Mouse (Mus musculus): ENCODE data around the gene Hnrnpab.
A peak's percentile ranks its signal among the peaks of the same experiment; 100 is the strongest.

Gene Hnrnpab

GRCm38 (mm10) chr11:51606447-51607095 is at the start of gene Hnrnpab:
Hnrnpab (minus strand) TSS chr11:51606847.
- peak; percentile 99 for DNase-seq (ENCODE audit: low read depth)

- no peak for DNase-seq (ENCODE audit: low read depth)
These were observed 48.2 kb upstream of the Hnrnpab start for GRCm38 (mm10) chr11:51654891-51655290.

GRCm38 (mm10) chr11:51653736-51654135 is 47.1 kb upstream of the Hnrnpab start:
- no peak for DNase-seq (ENCODE audit: low read depth)

- DNase-seq (ENCODE audit: low read depth), result no peak
These were observed 46.3 kb upstream of the Hnrnpab start for GRCm38 (mm10) chr11:51652889-51653418.

- DNase-seq (ENCODE audit: low read depth), result peak; percentile 87
These were observed 44.3 kb upstream of the Hnrnpab start, which contains the start of the genes N4bp3 and D930048N14Rik for GRCm38 (mm10) chr11:51650691-51651515. N4bp3 (minus strand) TSS chr11:51650842. D930048N14Rik (plus strand) TSS chr11:51650954.

GRCm38 (mm10) chr11:51650261-51650660 is 43.6 kb upstream of the Hnrnpab start:
- no peak for DNase-seq (ENCODE audit: low read depth)

GRCm38 (mm10) chr11:51649889-51650199 is 43.2 kb upstream of the Hnrnpab start:
- peak; percentile 64 for DNase-seq (ENCODE audit: low read depth)

GRCm38 (mm10) chr11:51649111-51649888 is 42.7 kb upstream of the Hnrnpab start:
- no peak for DNase-seq (ENCODE audit: low read depth)

- DNase-seq (ENCODE audit: low read depth), result no peak
These were observed 41.9 kb upstream of the Hnrnpab start for GRCm38 (mm10) chr11:51648566-51648965.

GRCm38 (mm10) chr11:51646751-51647667 is 40.4 kb upstream of the Hnrnpab start:
- DNase-seq (ENCODE audit: low read depth), result no peak

GRCm38 (mm10) chr11:51646245-51646644 is 39.6 kb upstream of the Hnrnpab start:
- DNase-seq (ENCODE audit: low read depth), result no peak

- DNase-seq (ENCODE audit: low read depth), result no peak
These were observed 38.6 kb upstream of the Hnrnpab start for GRCm38 (mm10) chr11:51645293-51645692.

GRCm38 (mm10) chr11:51644217-51644616 is 37.6 kb upstream of the Hnrnpab start:
- DNase-seq (ENCODE audit: low read depth), result no peak

GRCm38 (mm10) chr11:51643761-51644160 is 37.1 kb upstream of the Hnrnpab start:
- DNase-seq (ENCODE audit: low read depth), result no peak

GRCm38 (mm10) chr11:51643202-51643601 is 36.6 kb upstream of the Hnrnpab start:
- DNase-seq (ENCODE audit: low read depth), result no peak

GRCm38 (mm10) chr11:51640748-51641147 is 34.1 kb upstream of the Hnrnpab start:
- DNase-seq (ENCODE audit: low read depth), result no peak

GRCm38 (mm10) chr11:51638497-51638896 is 31.9 kb upstream of the Hnrnpab start:
- DNase-seq (ENCODE audit: low read depth), result no peak

- DNase-seq (ENCODE audit: low read depth), result peak; percentile 69
These were observed 31.3 kb upstream of the Hnrnpab start for GRCm38 (mm10) chr11:51637971-51638414.

GRCm38 (mm10) chr11:51636323-51636684 is 29.7 kb upstream of the Hnrnpab start:
- peak; percentile 91 for DNase-seq (ENCODE audit: low read depth)

- DNase-seq (ENCODE audit: low read depth), result peak; percentile 93
These were observed 29.1 kb upstream of the Hnrnpab start, which contains the start of gene Rmnd5b for GRCm38 (mm10) chr11:51635525-51636322. Rmnd5b (minus strand) TSS chr11:51635896.

Data from induced T-regulatory cell, adult 2 months (primary cell).